Mouse (Mus musculus) heart, embryonic 15.5 days (tissue): Measurements from ENCODE around the gene Acvrl1. TPM values are rescaled to one million over a fixed set of nuclear protein-coding genes. Genes with fewer than 3 reads are reported as not detected.
A peak's percentile ranks its signal among the peaks of the same experiment; 100 is the strongest.

Experiments
- ATAC-seq: fragments of 200-750 bp; cut with Nextera tagmentation; replicated peaks from 2 replicates; pipeline ENCODE4 v1.8.0; 2017; ENCODE audit warnings: low read depth, moderate TSS enrichment; ENCODE audit not compliant: insufficient number of reproducible peaks, insufficient read depth, low FRiP score
- H3K27ac ChIP-seq: fragments of 300-500 bp; sonication (generic); 2 replicates; pipeline ENCODE4 v1.5.1; 2015; ENCODE audit warnings: mild to moderate bottlenecking, inconsistent platforms
- H3K27me3 ChIP-seq: fragments of 300-500 bp; sonication (generic); 2 replicates; pipeline ENCODE4 v1.6.1; 2015; ENCODE audit warnings: inconsistent platforms
- H3K36me3 ChIP-seq: fragments of 300-500 bp; sonication (generic); 2 replicates; pipeline ENCODE4 v1.6.1; 2015; ENCODE audit warnings: mild to moderate bottlenecking, inconsistent platforms
- H3K4me1 ChIP-seq: fragments of 300-500 bp; sonication (generic); replicated peaks from 2 replicates; pipeline ENCODE4 v1.6.1; 2015; ENCODE audit warnings: inconsistent platforms
- H3K4me2 ChIP-seq: fragments of 300-500 bp; sonication (generic); 2 replicates; pipeline ENCODE4 v1.6.1; 2015; ENCODE audit warnings: inconsistent platforms, mild to moderate bottlenecking, moderate library complexity
- H3K4me3 ChIP-seq: fragments of 300-500 bp; sonication (generic); 2 replicates; pipeline ENCODE4 v1.5.1; 2015; ENCODE audit warnings: mild to moderate bottlenecking, inconsistent platforms
- H3K9ac ChIP-seq: fragments of 300-500 bp; sonication (generic); 2 replicates; pipeline ENCODE4 v1.6.1; 2015; ENCODE audit warnings: mild to moderate bottlenecking, inconsistent platforms
- H3K9me3 ChIP-seq: fragments of 300-500 bp; sonication (generic); replicated peaks from 2 replicates; pipeline ENCODE4 v1.6.1; 2016; ENCODE audit warnings: inconsistent platforms
- WGBS: fragments of 180-500 bp; shearing (Covaris S2); methylation state at CpG from one replicate; pipeline ENCODE4 v1.1.7; 2015; ENCODE audit warnings: mixed read lengths; 5-methylcytosine and 5-hydroxymethylcytosine counted together
- polyA plus RNA-seq: library from polyadenylated mRNA; unstranded; fragments of >200 nt; fragmentation: Nextera tagmentation; extraction: Ambion mirVana; gene quantifications from 2 replicates; pipeline ENCODE4 v1.2.1, GENCODE M21; 2015

Gene Acvrl1
- polyA plus RNA-seq, 1 experiment from 2014 or later: 13.1 TPM

DNA sequence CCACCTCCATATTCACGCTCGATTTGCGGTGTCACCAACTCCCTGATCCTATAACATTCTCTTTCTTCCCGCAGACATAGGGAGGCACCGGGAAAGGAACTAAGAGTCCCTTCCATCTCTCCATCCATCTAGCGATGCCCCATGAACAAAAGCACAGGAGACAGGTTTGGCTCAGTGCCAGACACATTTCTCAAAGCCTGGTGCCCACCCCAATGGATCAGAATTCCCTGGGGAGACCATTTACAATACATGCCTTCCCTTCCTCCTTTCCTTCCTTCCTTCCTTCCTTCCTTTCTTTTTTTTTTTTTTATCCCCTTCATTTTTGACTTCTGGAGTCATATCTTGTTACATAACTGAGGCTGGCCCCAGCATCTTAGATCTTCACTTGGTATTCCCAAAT lies 3.7 kb downstream of the Acvrl1 start:
- peak overlapping the region; percentile 39; the same call in 1 of the 2 replicates for H3K4me2 ChIP-seq
- 0 out of 2 replicates have a peak overlapping the region, but pooled peaks have one; percentile 8 for H3K9ac ChIP-seq
- H3K4me3 ChIP-seq: no peak overlapping the region
- ATAC-seq: no peak
- H3K4me1 ChIP-seq: peaks cover 55% of the 10 kb centered on the region
- WGBS: 51% methylated on average over 6 of the region's 6 CpGs
- no peaks in the 10 kb centered on the region for H3K9me3 ChIP-seq
- H3K27ac ChIP-seq: peak overlapping the region; percentile 56; the same call in 1 of the 2 replicates
- H3K27me3 ChIP-seq: peaks cover 53% of the 10 kb centered on the region
- H3K36me3 ChIP-seq: no peaks in the 10 kb centered on the region

DNA sequence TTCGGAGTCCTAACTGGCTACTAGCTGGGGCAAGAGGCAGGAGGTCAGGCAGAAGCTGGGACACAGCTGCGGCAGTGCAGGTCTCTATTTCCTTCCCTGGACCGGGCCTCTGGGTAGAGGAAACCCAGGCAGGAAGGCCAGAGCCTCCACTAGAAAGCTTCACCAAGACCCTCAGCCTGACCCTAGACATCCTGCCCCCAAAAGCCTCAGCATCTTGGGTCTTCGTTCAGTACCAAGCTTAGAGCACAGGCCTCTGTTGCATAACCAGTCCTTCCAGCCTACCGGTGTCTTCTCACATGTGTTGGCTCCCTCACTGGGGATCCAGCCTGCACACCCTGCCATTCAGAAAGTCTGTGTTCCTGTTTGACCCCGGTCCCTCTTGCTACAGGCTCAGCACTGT lies 4.4 kb downstream of the Acvrl1 start:
- Histone ChIP-seq H3K36me3 (no peaks in the 10 kb centered on the region), H3K27ac (peak overlapping the region; percentile 56; the same call in 1 of the 2 replicates), H3K4me2 (no peak overlapping the region), H3K4me1 (peaks cover 51% of the 10 kb centered on the region), H3K4me3 (no peak overlapping the region), H3K27me3 (peaks cover 56% of the 10 kb centered on the region), H3K9ac (no peak overlapping the region), H3K9me3 (no peaks in the 10 kb centered on the region)
- 65% methylated on average over 6 of the region's 6 CpGs for WGBS
- ATAC-seq: no peak

DNA sequence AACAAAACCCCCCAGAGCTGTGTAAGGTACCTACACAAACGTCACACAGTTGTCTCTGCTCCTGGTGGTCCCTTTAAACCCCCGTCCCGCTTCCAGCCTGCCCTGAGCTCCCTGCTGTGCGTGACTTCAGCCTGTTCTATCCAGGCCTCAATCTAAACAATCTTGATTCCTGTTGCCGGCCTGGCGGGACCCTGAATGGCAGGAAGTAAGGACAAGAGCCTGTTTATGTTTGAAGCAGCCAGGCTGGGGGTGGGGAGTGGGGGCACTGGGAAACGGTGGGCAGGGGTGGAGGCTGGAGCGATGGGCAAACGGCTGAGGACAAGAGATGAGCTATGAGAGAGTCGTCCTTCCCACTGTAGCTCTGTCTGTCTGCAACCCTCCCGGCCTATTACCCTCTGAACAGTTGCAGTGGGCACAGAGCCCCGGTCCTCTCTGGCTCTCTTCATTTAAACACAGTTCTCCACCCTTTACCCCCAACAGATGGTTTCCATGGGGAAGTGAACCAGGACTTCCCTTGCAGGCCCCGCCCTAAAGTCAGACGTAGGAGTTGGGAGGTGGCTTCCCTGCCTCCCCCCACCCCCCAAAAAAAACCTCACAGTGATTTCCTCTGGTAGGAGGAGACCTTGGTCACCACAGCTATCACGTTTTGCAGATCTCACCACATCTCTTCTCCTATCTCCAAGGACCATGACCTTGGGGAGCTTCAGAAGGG lies 5.8 kb downstream of the Acvrl1 start:
- no peak overlapping the region for H3K9ac ChIP-seq
- H3K4me2 ChIP-seq: peak overlapping the region; percentile 38; the same call in 1 of the 2 replicates
- H3K4me1 ChIP-seq: peaks cover 45% of the 10 kb centered on the region
- H3K9me3 ChIP-seq: no peaks in the 10 kb centered on the region
- H3K27me3 ChIP-seq: peaks cover 43% of the 10 kb centered on the region
- no peak; the same call in 1 of the 2 replicates for ATAC-seq
- H3K27ac ChIP-seq: peak overlapping the region; percentile 56
- 37% methylated on average over 15 of the region's 15 CpGs for WGBS
- H3K36me3 ChIP-seq: no peaks in the 10 kb centered on the region
- H3K4me3 ChIP-seq: peak overlapping the region; percentile 25

DNA sequence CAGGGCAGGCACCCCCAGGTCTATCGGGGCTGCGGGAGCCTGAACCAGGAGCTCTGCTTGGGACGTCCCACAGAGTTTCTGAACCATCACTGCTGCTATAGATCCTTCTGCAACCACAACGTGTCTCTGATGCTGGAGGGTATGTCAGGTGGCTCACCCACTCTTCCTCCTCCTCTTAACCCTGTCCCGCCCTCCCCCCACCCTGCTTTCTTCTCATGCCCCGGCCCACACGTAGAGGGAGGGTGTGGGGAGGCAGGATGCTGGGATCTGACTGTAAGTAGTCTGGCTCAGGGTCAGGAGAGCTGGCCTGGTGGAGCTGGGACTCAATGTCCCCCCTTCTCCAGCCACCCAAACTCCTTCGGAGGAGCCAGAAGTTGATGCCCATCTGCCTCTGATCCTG lies 7.1 kb downstream of the Acvrl1 start:
- peaks cover 31% of the 10 kb centered on the region for H3K27me3 ChIP-seq
- H3K4me3 ChIP-seq: peak overlapping the region; percentile 24
- peaks cover 49% of the 10 kb centered on the region for H3K4me1 ChIP-seq
- H3K9ac ChIP-seq: no peak overlapping the region
- H3K36me3 ChIP-seq: no peaks in the 10 kb centered on the region
- 48% methylated on average over 8 of the region's 8 CpGs for WGBS
- H3K9me3 ChIP-seq: no peaks in the 10 kb centered on the region
- no peak overlapping the region for H3K27ac ChIP-seq
- peak overlapping the region; percentile 38 for H3K4me2 ChIP-seq
- no peak for ATAC-seq

DNA sequence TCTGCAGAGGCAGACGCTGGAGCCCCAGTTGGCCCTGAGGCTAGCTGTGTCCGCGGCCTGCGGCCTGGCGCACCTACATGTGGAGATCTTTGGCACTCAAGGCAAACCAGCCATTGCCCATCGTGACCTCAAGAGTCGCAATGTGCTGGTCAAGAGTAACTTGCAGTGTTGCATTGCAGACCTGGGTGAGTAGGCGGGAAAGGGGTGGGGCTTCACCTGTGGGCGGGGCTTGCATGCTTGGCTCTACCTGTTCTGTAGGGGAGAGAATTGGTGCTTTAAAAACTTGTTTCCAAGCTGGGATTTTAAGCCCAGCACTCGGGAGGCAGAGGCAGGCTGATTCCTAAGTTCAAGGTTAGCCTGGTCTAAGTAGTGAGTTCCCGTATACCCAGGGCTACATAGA lies 9.1 kb downstream of the Acvrl1 start:
- no peak overlapping the region for H3K4me2 ChIP-seq

DNA sequence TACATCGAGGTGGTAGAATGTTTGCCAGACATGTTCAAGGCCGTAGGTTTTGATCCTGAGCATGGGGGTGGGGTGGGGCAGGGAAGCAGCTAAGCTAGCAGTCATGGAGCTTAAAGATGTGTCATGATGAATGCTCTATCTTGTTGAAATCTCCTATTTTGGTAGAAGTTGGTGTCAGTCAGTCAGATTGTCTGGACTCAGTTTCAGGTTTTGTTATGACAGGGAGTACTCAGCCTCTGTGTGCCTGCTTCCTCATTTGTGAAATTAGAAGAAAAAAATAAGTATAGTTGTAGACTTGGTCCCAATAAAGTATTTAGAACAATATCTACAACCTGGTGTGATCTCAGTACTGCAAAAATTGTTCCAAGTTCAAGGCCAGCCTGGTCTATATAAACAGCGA lies 10.4 kb downstream of the Acvrl1 start:
- H3K9ac ChIP-seq: no peak overlapping the region
- no peaks in the 10 kb centered on the region for H3K36me3 ChIP-seq

More for the DNA sequence above, 9.1 kb downstream of the Acvrl1 start:
- Histone ChIP-seq H3K36me3 (no peaks in the 10 kb centered on the region), H3K4me1 (peaks cover 46% of the 10 kb centered on the region), H3K9ac (no peak overlapping the region), H3K4me3 (no peak overlapping the region), H3K27me3 (peaks cover 20% of the 10 kb centered on the region; the same call in 1 of the 2 replicates), H3K27ac (no peak overlapping the region), H3K9me3 (no peaks in the 10 kb centered on the region)
- ATAC-seq: no peak
- 75% methylated on average over 11 of the region's 11 CpGs for WGBS

DNA sequence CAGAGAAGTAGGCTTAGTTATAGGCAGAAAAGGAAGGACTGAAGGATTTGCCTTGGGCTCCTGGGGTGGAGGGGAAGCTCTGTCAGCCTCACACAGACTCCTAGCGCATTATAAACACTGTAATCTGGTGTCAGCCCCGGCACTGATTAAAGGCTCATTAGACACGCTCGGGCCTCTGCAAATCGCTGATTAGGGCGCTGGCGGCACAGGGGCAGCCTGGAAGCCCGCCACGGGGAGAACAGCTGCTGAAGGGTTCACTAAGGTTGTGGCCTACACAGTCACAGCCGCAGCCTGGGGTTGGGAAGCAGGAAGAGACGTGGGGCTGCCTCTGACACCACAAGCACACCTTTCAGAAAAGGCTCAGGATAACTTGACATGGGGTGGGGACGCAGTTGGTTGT lies 11.6 kb downstream of the Acvrl1 start:
- peaks cover 53% of the 10 kb centered on the region for H3K4me1 ChIP-seq

More for the DNA sequence above, 10.4 kb downstream of the Acvrl1 start:
- 70% methylated on average over 3 of the region's 3 CpGs for WGBS
- Histone ChIP-seq H3K27me3 (peaks cover 14% of the 10 kb centered on the region; the same call in 1 of the 2 replicates), H3K9me3 (no peaks in the 10 kb centered on the region), H3K4me2 (no peak overlapping the region), H3K4me3 (no peak overlapping the region), H3K27ac (no peak overlapping the region), H3K4me1 (peaks cover 47% of the 10 kb centered on the region)
- ATAC-seq: no peak

DNA sequence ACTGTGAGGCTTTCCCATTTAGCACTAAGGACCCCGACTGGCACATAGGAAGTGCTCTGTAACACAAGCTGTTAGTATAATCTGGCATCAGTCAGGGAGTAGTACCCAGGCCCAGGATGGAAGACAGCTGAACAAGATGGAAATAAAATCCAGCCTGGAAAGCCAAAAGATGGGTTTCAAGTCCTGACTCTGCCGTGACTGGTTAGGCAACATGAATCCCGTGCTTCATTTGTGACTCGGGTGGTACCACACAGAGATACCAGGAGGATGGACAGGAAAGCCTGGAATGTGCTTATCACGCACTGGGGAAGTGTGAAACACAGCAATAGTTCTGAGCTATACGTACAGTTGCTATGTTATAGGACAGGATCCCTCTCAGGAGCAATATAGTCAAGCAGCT lies 12.3 kb downstream of the Acvrl1 start:
- no peaks in the 10 kb centered on the region for H3K36me3 ChIP-seq
- peak overlapping the region; percentile 38; the same call in 1 of the 2 replicates for H3K4me2 ChIP-seq
- no peak overlapping the region for H3K4me3 ChIP-seq
- peaks cover 7% of the 10 kb centered on the region; the same call in 1 of the 2 replicates for H3K27me3 ChIP-seq
- peaks cover 60% of the 10 kb centered on the region for H3K4me1 ChIP-seq
- WGBS: 30% methylated on average over 6 of the region's 6 CpGs
- no peaks in the 10 kb centered on the region for H3K9me3 ChIP-seq
- no peak for ATAC-seq
- no peak overlapping the region for H3K9ac ChIP-seq
- H3K27ac ChIP-seq: peak overlapping the region; percentile 58

More for the DNA sequence above, 11.6 kb downstream of the Acvrl1 start:
- no peak overlapping the region for H3K4me3 ChIP-seq
- no peak; the same call in 1 of the 2 replicates for ATAC-seq
- H3K9me3 ChIP-seq: no peaks in the 10 kb centered on the region
- H3K27ac ChIP-seq: peak overlapping the region; percentile 58; the same call in 1 of the 2 replicates
- WGBS: 10% methylated on average over 12 of the region's 12 CpGs
- no peaks in the 10 kb centered on the region for H3K36me3 ChIP-seq
- H3K4me2 ChIP-seq: no peak overlapping the region
- H3K9ac ChIP-seq: peak overlapping the region; percentile 11; the same call in 1 of the 2 replicates
- H3K27me3 ChIP-seq: peaks cover 10% of the 10 kb centered on the region; the same call in 1 of the 2 replicates

DNA sequence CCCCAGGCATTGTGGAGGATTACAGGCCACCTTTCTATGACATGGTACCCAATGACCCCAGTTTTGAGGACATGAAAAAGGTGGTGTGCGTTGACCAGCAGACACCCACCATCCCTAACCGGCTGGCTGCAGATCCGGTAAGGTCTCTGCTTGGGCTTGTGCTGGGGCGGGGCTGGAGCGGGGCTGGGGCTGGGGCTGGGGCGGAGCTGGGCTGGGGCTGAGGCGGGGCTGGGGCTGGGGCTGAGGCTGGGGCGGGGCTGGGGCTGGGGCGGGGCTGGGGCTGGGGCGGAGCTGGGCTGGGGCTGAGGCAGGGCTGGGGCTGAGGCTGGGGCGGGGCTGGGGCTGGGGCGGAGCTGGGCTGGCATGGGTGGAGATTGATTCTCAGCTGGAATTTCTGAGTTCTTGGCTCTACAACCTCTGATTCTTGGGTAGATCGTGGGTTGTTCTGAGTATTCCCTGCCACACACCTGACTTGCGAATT lies 12.8 kb downstream of the Acvrl1 start:
- peak overlapping the region; percentile 38; the same call in 1 of the 2 replicates for H3K4me2 ChIP-seq

DNA sequence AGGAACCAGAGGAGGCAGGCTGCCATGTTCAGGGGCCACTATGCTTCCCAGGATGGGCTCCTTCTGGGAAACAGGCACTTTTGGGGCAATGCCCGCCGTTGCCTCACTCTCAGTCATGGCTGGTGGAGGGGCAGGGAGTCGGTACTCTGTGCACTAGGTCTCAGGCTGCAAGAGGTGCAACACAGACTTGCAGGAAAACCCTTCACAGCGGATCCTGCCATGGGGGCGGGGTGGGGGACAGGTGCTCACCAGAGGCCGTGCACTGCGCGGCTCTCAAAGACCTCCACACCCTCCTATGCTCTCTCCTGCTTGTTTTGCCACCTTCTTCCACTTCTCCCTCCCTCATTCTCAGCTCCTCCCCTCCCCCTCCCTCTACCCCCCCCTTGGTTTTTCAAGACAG lies 14.3 kb downstream of the Acvrl1 start:
- no peak for ATAC-seq
- no peak overlapping the region for H3K9ac ChIP-seq
- H3K36me3 ChIP-seq: no peaks in the 10 kb centered on the region
- WGBS: 49% methylated on average over 8 of the region's 8 CpGs
- no peaks in the 10 kb centered on the region for H3K27me3 ChIP-seq
- no peak overlapping the region for H3K4me2 ChIP-seq
- H3K4me3 ChIP-seq: no peak overlapping the region
- no peaks in the 10 kb centered on the region for H3K9me3 ChIP-seq
- peaks cover 81% of the 10 kb centered on the region for H3K4me1 ChIP-seq
- H3K27ac ChIP-seq: no peak overlapping the region

More for the DNA sequence above, 12.8 kb downstream of the Acvrl1 start:
- Histone ChIP-seq H3K36me3 (no peaks in the 10 kb centered on the region), H3K27ac (peak overlapping the region; percentile 58), H3K4me1 (peaks cover 66% of the 10 kb centered on the region), H3K27me3 (0 out of 2 replicates have a peak, but pooled peaks cover 5% of the 10 kb centered on the region), H3K9ac (no peak overlapping the region), H3K4me3 (no peak overlapping the region), H3K9me3 (no peaks in the 10 kb centered on the region)
- ATAC-seq: peak; percentile 48
- 7% methylated on average over 12 of the region's 14 CpGs for WGBS

DNA sequence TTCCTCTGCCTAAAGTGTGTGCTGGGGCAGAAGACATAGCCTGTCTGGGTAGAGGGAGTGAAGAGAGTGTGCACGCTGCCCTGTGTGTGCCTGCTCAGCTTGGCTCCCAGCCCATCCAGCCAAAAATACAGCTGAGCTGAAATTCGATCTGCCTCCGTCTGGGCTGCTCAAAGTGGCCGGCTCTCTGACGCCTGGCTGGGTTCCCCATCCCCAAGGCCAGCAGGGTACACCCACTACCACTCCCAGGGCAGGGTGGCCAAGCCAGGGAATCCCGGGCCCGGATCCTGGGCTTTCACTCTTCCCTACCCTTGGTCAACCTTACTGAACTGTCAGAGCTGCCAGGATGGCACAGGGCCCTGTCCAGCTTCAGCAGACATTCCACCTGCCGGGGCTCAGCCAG lies 15.2 kb downstream of the Acvrl1 start:
- ATAC-seq: peak; percentile 55
- H3K4me1 ChIP-seq: peaks cover 85% of the 10 kb centered on the region
- H3K9me3 ChIP-seq: no peaks in the 10 kb centered on the region
- peak overlapping the region; percentile 42; the same call in 1 of the 2 replicates for H3K9ac ChIP-seq
- H3K36me3 ChIP-seq: no peaks in the 10 kb centered on the region
- H3K4me2 ChIP-seq: peak overlapping the region; percentile 33
- H3K27ac ChIP-seq: peak overlapping the region; percentile 71
- H3K4me3 ChIP-seq: no peak overlapping the region
- WGBS: 14% methylated on average over 8 of the region's 8 CpGs
- no peaks in the 10 kb centered on the region for H3K27me3 ChIP-seq
